Mouse (Mus musculus) bone marrow, adult 2 months (tissue): ENCODE measurements around the gene Ak7. TPM values are rescaled to one million over a fixed set of nuclear protein-coding genes. Genes with fewer than 3 reads are reported as not detected.

Experiments
- H3K27ac ChIP-seq: fragments of 200-500 bp; 2 replicates; pipeline ENCODE4 v1.5.1; 2012; ENCODE audit warnings: low read depth, mild to moderate bottlenecking, control low read depth, inconsistent platforms, low read length; ENCODE audit not compliant: control insufficient read depth, poor library complexity, insufficient read depth
- H3K4me1 ChIP-seq: fragments of 200-500 bp; 2 replicates; pipeline ENCODE4 v1.6.1; 2011; ENCODE audit warnings: low read length; ENCODE audit not compliant: control insufficient read depth, insufficient read depth
- H3K4me3 ChIP-seq: fragments of 200-500 bp; replicated peaks from 2 replicates; pipeline ENCODE3; 2011; ENCODE audit warnings: mild to moderate bottlenecking, low read depth, low read length, control low read depth; ENCODE audit not compliant: control insufficient read depth
- CTCF ChIP-seq: fragments of 200-500 bp; IDR thresholded peaks from 2 replicates; pipeline ENCODE4 v1.5.1; 2011; ENCODE audit warnings: low read length, control low read depth; ENCODE audit not compliant: control insufficient read depth, insufficient read depth
- POLR2A ChIP-seq: fragments of 200-500 bp; IDR thresholded peaks from 2 replicates; pipeline ENCODE4 v1.6.1; 2011; ENCODE audit warnings: low read depth, mild to moderate bottlenecking, control low read depth, low read length, borderline replicate concordance; ENCODE audit not compliant: control insufficient read depth
- whole genome bisulfite sequencing: fragments of 180-500 bp; shearing (Covaris S2); methylation state at CpG from one replicate; pipeline ENCODE4 v1.1.7; 2018; 5-methylcytosine and 5-hydroxymethylcytosine counted together
- polyA plus RNA-seq: library from polyadenylated mRNA; stranded (reverse); fragments of >200 nt; gene quantifications from 2 replicates; pipeline ENCODE4 v1.2.4, GENCODE M21; 2011; ENCODE audit warnings: low replicate concordance; ENCODE audit not compliant: missing spikeins, insufficient read depth, insufficient read length

The Ak7 gene
- polyA plus RNA-seq, 1 experiment = 0.80 TPM

GRCm38 (mm10) chr12:105735226-105735888 lies 29.6 kb downstream of the Ak7 start:
- H3K4me1 ChIP-seq = no peaks in the 10 kb centered on the region; the same call in 1 of the 2 replicates
- H3K4me3 ChIP-seq = no peak overlapping the region
- TF ChIP-seq POLR2A (no peak), CTCF (no peak)
- H3K27ac ChIP-seq = no peak overlapping the region
- 81% methylated on average over 7 of the region's 7 CpGs for WGBS

- H3K4me1 ChIP-seq = no peaks in the 10 kb centered on the region; the same call in 1 of the 2 replicates
- H3K27ac ChIP-seq = no peak overlapping the region
- WGBS = 88% methylated on average over 6 of the region's 6 CpGs
- no peak overlapping the region for H3K4me3 ChIP-seq
- TF ChIP-seq POLR2A (no peak), CTCF (no peak)
Observed at GRCm38 (mm10) chr12:105735889-105736251, 30.1 kb downstream of the Ak7 start.

GRCm38 (mm10) chr12:105738316-105739096 lies 32.7 kb downstream of the Ak7 start:
- no peaks in the 10 kb centered on the region; the same call in 1 of the 2 replicates for H3K4me1 ChIP-seq
- H3K4me3 ChIP-seq = no peak overlapping the region
- TF ChIP-seq CTCF (no peak), POLR2A (no peak)
- 80% methylated on average over 15 of the region's 15 CpGs for WGBS
- no peak overlapping the region for H3K27ac ChIP-seq

GRCm38 (mm10) chr12:105739656-105740055 lies 33.9 kb downstream of the Ak7 start:
- TF ChIP-seq POLR2A (no peak), CTCF (no peak)
- Histone ChIP-seq H3K4me3 (no peak overlapping the region), H3K4me1 (no peaks in the 10 kb centered on the region; the same call in 1 of the 2 replicates), H3K27ac (no peak overlapping the region)
- 86% methylated on average over 8 of the region's 8 CpGs for WGBS

GRCm38 (mm10) chr12:105748114-105748513 lies 42.3 kb downstream of the Ak7 start:
- TF ChIP-seq CTCF (no peak), POLR2A (no peak)
- H3K4me3 ChIP-seq = no peak overlapping the region
- H3K4me1 ChIP-seq = no peaks in the 10 kb centered on the region; the same call in 1 of the 2 replicates
- WGBS = 82% methylated on average over 5 of the region's 5 CpGs
- H3K27ac ChIP-seq = no peak overlapping the region

GRCm38 (mm10) chr12:105753813-105754212 lies 48.0 kb downstream of the Ak7 start:
- Histone ChIP-seq H3K4me3 (no peak overlapping the region), H3K4me1 (no peaks in the 10 kb centered on the region; the same call in 1 of the 2 replicates), H3K27ac (no peak overlapping the region)
- WGBS = 86% methylated on average over 10 of the region's 10 CpGs
- TF ChIP-seq POLR2A (no peak), CTCF (no peak)

- 74% methylated on average over 15 of the region's 15 CpGs for WGBS
- H3K4me1 ChIP-seq = no peaks in the 10 kb centered on the region; the same call in 1 of the 2 replicates
- TF ChIP-seq POLR2A (no peak), CTCF (no peak)
- H3K27ac ChIP-seq = no peak overlapping the region
- H3K4me3 ChIP-seq = no peak overlapping the region
Observed at GRCm38 (mm10) chr12:105757816-105758497, 52.2 kb downstream of the Ak7 start.

GRCm38 (mm10) chr12:105758911-105759310 lies 53.1 kb downstream of the Ak7 start:
- WGBS = 67% methylated on average over 2 of the region's 2 CpGs

More at GRCm38 (mm10) chr12:105758911-105759310, 53.1 kb downstream of the Ak7 start:
- Histone ChIP-seq H3K4me1 (no peaks in the 10 kb centered on the region; the same call in 1 of the 2 replicates), H3K27ac (no peak overlapping the region), H3K4me3 (no peak overlapping the region)
- no peak for TF ChIP-seq POLR2A
- no peak for TF ChIP-seq CTCF
